Mouse (Mus musculus) testis, postnatal 10 days (tissue): ENCODE results near the gene Inpp1.

ENCODE experiments used
- DNase-seq: peaks from one replicate; pipeline ENCODE4 v3.0.0; 2021; ENCODE audit warnings: low spot score

Inpp1 gene

GRCm38 (mm10) chr1:52792701-52793100 lies 24.8 kb downstream of the Inpp1 start:
- DNase-seq: no peak

- no peak for DNase-seq
Measured at GRCm38 (mm10) chr1:52787254-52787653, 30.2 kb downstream of the Inpp1 start.

GRCm38 (mm10) chr1:52765176-52766111 lies 52.0 kb downstream of the Inpp1 start:
- DNase-seq: peak; percentile 60

- DNase-seq: no peak
Measured at GRCm38 (mm10) chr1:52763894-52764809, 53.3 kb downstream of the Inpp1 start.

GRCm38 (mm10) chr1:52758174-52758573 lies 59.3 kb downstream of the Inpp1 start:
- DNase-seq: no peak

GRCm38 (mm10) chr1:52754331-52754730 lies 63.2 kb downstream of the Inpp1 start:
- no peak for DNase-seq

- no peak for DNase-seq
Measured at GRCm38 (mm10) chr1:52753828-52754227, 63.7 kb downstream of the Inpp1 start.

- no peak for DNase-seq
Measured at GRCm38 (mm10) chr1:52752706-52753105, 64.8 kb downstream of the Inpp1 start.

GRCm38 (mm10) chr1:52751634-52752033 lies 65.9 kb downstream of the Inpp1 start:
- no peak for DNase-seq

- no peak for DNase-seq
Measured at GRCm38 (mm10) chr1:52749978-52750377, 67.5 kb downstream of the Inpp1 start.

- DNase-seq: peak; percentile 78
Measured at GRCm38 (mm10) chr1:52748260-52748659, 69.2 kb downstream of the Inpp1 start.

- DNase-seq: no peak
Measured at GRCm38 (mm10) chr1:52742567-52742966, 74.9 kb downstream of the Inpp1 start.
